Mouse (Mus musculus): ENCODE measurements around the gene Rps6kc1. TPM values are rescaled to one million over a fixed set of nuclear protein-coding genes. Genes with fewer than 3 reads are reported as not detected.
A peak's percentile ranks its signal among the peaks of the same experiment; 100 is the strongest.

Gene Rps6kc1
- total and polyA plus RNA-seq, 2 experiments from 2014 or later = 26.1 to 42.8 TPM

- DNase-seq (no peak), ATAC-seq (no peak)
- Histone ChIP-seq H3K4me1 (ENCODE audit: insufficient read depth) (no peaks in the 10 kb centered on the region), H3K36me3 (ENCODE audit: insufficient read depth) (peaks cover 57% of the 10 kb centered on the region), H3K27ac (ENCODE audit: low read depth, low read length) (no peak overlapping the region), H3K4me2 (ENCODE audit: low read depth) (no peak overlapping the region), H3K9me3 (ENCODE audit: low read length) (no peaks in the 10 kb centered on the region), H3K9ac (no peak overlapping the region), H3K27me3 (ENCODE audit: insufficient read depth, low read length) (no peaks in the 10 kb centered on the region), H3K4me3 (ENCODE audit: low read depth, low read length) (no peak overlapping the region)
- WGBS = 90% methylated on average over 4 of the region's 4 CpGs
- no peak for TF ChIP-seq CTCF (IDR thresholded peaks at IDR 0.05; ENCODE audit: low read depth)
Measured at GRCm38 (mm10) chr1:190886014-190886413, 25.6 kb downstream of the Rps6kc1 start.

GRCm38 (mm10) chr1:190881422-190881821, 30.1 kb downstream of the Rps6kc1 start:
- Histone ChIP-seq H3K27ac (ENCODE audit: low read depth, low read length) (no peak overlapping the region), H3K4me2 (ENCODE audit: low read depth) (no peak overlapping the region), H3K36me3 (ENCODE audit: insufficient read depth) (peaks cover 49% of the 10 kb centered on the region), H3K4me1 (ENCODE audit: insufficient read depth) (no peaks in the 10 kb centered on the region), H3K4me3 (ENCODE audit: low read depth, low read length) (no peak overlapping the region), H3K9ac (no peak overlapping the region), H3K27me3 (ENCODE audit: insufficient read depth, low read length) (no peaks in the 10 kb centered on the region), H3K9me3 (ENCODE audit: low read length) (no peaks in the 10 kb centered on the region)
- peak; percentile 78 for TF ChIP-seq CTCF (IDR thresholded peaks at IDR 0.05; ENCODE audit: low read depth)
- 1% methylated on average over 2 of the region's 2 CpGs for WGBS
- DNase-seq (peak; percentile 85), ATAC-seq (peak; percentile 70; the same call in 1 of the 2 replicates)

- Histone ChIP-seq H3K4me2 (ENCODE audit: low read depth) (no peak overlapping the region), H3K27ac (ENCODE audit: low read depth, low read length) (no peak overlapping the region), H3K36me3 (ENCODE audit: insufficient read depth) (peaks cover 47% of the 10 kb centered on the region), H3K4me3 (ENCODE audit: low read depth, low read length) (no peak overlapping the region), H3K27me3 (ENCODE audit: insufficient read depth, low read length) (no peaks in the 10 kb centered on the region), H3K9me3 (ENCODE audit: low read length) (no peaks in the 10 kb centered on the region), H3K9ac (no peak overlapping the region), H3K4me1 (ENCODE audit: insufficient read depth) (no peaks in the 10 kb centered on the region)
- 89% methylated on average over 6 of the region's 6 CpGs for WGBS
- no peak for DNase-seq
- no peak for TF ChIP-seq CTCF (IDR thresholded peaks at IDR 0.05; ENCODE audit: low read depth)
- no peak for ATAC-seq
Measured at GRCm38 (mm10) chr1:190880638-190881037, 30.9 kb downstream of the Rps6kc1 start.

- ATAC-seq (no peak), DNase-seq (no peak)
- H3K4me3 ChIP-seq (ENCODE audit: low read depth, low read length) = no peak overlapping the region
- H3K4me2 ChIP-seq (ENCODE audit: low read depth) = no peak overlapping the region
- no peak overlapping the region for H3K9ac ChIP-seq
- no peak for TF ChIP-seq CTCF (IDR thresholded peaks at IDR 0.05; ENCODE audit: low read depth)
- no peaks in the 10 kb centered on the region for H3K4me1 ChIP-seq (ENCODE audit: insufficient read depth)
- no peak overlapping the region for H3K27ac ChIP-seq (ENCODE audit: low read depth, low read length)
- no peaks in the 10 kb centered on the region for H3K9me3 ChIP-seq (ENCODE audit: low read length)
- WGBS = 91% methylated on average over 6 of the region's 6 CpGs
- H3K36me3 ChIP-seq (ENCODE audit: insufficient read depth) = peaks cover 34% of the 10 kb centered on the region
- H3K27me3 ChIP-seq (ENCODE audit: insufficient read depth, low read length) = no peaks in the 10 kb centered on the region
Measured at GRCm38 (mm10) chr1:190875751-190876150, 35.8 kb downstream of the Rps6kc1 start.

GRCm38 (mm10) chr1:190875089-190875488, 36.5 kb downstream of the Rps6kc1 start:
- no peak for DNase-seq

GRCm38 (mm10) chr1:190871068-190871467, 40.5 kb downstream of the Rps6kc1 start:
- no peak overlapping the region for H3K27ac ChIP-seq (ENCODE audit: low read depth, low read length)
- H3K4me2 ChIP-seq (ENCODE audit: low read depth) = no peak overlapping the region
- H3K4me3 ChIP-seq (ENCODE audit: low read depth, low read length) = no peak overlapping the region
- no peak for TF ChIP-seq CTCF (IDR thresholded peaks at IDR 0.05; ENCODE audit: low read depth)
- H3K4me1 ChIP-seq (ENCODE audit: insufficient read depth) = no peaks in the 10 kb centered on the region
- ATAC-seq (no peak), DNase-seq (no peak)
- H3K36me3 ChIP-seq (ENCODE audit: insufficient read depth) = peaks cover 36% of the 10 kb centered on the region
- 97% methylated on average over 12 of the region's 12 CpGs for WGBS
- no peaks in the 10 kb centered on the region for H3K9me3 ChIP-seq (ENCODE audit: low read length)
- no peak overlapping the region for H3K9ac ChIP-seq
- H3K27me3 ChIP-seq (ENCODE audit: insufficient read depth, low read length) = no peaks in the 10 kb centered on the region

More at GRCm38 (mm10) chr1:190875089-190875488, 36.5 kb downstream of the Rps6kc1 start:
- no peaks in the 10 kb centered on the region for H3K4me1 ChIP-seq (ENCODE audit: insufficient read depth)
- 87% methylated on average over 4 of the region's 4 CpGs for WGBS
- TF ChIP-seq CTCF (IDR thresholded peaks at IDR 0.05; ENCODE audit: low read depth) = no peak
- H3K4me2 ChIP-seq (ENCODE audit: low read depth) = no peak overlapping the region
- peaks cover 34% of the 10 kb centered on the region for H3K36me3 ChIP-seq (ENCODE audit: insufficient read depth)
- H3K27ac ChIP-seq (ENCODE audit: low read depth, low read length) = no peak overlapping the region
- no peaks in the 10 kb centered on the region for H3K27me3 ChIP-seq (ENCODE audit: insufficient read depth, low read length)
- no peak overlapping the region for H3K9ac ChIP-seq
- H3K9me3 ChIP-seq (ENCODE audit: low read length) = no peaks in the 10 kb centered on the region
- H3K4me3 ChIP-seq (ENCODE audit: low read depth, low read length) = no peak overlapping the region
- no peak for ATAC-seq

- TF ChIP-seq CTCF (IDR thresholded peaks at IDR 0.05; ENCODE audit: low read depth) = no peak
- Histone ChIP-seq H3K27me3 (ENCODE audit: insufficient read depth, low read length) (no peaks in the 10 kb centered on the region), H3K4me3 (ENCODE audit: low read depth, low read length) (no peak overlapping the region), H3K4me2 (ENCODE audit: low read depth) (no peak overlapping the region), H3K27ac (ENCODE audit: low read depth, low read length) (no peak overlapping the region), H3K9me3 (ENCODE audit: low read length) (no peaks in the 10 kb centered on the region), H3K4me1 (ENCODE audit: insufficient read depth) (no peaks in the 10 kb centered on the region), H3K36me3 (ENCODE audit: insufficient read depth) (peaks cover 36% of the 10 kb centered on the region), H3K9ac (no peak overlapping the region)
- no peak for ATAC-seq
- no peak for DNase-seq
- 90% methylated on average over 4 of the region's 4 CpGs for WGBS
Measured at GRCm38 (mm10) chr1:190869996-190870395, 41.6 kb downstream of the Rps6kc1 start.
